Mouse (Mus musculus) liver (tissue): ENCODE measurements around the gene Ccdc180.
A peak's percentile ranks its signal among the peaks of the same experiment; 100 is the strongest.

ENCODE experiments used
- DNase-seq: peaks from one replicate; pipeline ENCODE4 v3.0.0-alpha.2; 2020; ENCODE audit warnings: mixed read lengths

Gene Ccdc180

DNA sequence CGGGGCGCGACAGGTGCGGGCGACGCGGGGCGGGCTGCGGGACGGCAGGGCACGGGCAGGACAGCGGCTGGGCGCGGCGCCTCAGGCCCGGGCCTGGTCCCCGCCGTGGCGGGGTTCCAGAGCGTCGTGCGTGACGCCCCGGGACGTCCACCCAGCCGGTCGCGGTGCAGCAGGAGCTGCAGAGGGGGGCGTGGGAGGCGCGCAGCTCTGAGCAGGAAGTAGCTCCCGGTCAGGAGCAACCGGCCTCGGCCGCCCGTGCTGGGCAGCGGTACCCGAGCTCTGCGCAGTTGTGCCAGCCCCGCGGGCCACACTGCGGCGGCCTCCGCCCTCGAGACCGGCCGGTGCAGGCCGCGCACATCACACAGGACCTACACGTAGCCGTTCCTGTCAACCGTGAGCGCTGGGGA is 82.3 kb downstream of the Ccdc180 start:
- peak; percentile 52 for DNase-seq

DNA sequence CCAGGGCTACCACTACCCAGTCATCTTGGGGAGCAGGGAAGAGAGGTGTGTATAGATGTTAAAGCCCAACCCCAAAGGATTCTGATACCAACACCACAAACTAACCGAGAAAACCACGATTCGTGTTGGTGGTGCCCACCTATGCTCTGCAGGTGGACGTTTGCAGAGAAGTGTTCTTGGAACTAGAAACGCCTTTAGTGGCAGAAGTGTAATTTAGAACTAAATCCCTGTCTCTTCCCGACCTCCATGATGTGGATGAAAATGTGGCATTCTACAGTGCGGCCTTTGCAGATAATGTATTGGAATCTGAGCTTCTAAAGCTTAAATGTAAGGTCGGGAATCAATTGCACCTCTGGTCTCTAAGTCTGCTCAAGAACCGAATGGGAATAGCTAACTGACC is 82.8 kb downstream of the Ccdc180 start:
- no peak for DNase-seq

DNA sequence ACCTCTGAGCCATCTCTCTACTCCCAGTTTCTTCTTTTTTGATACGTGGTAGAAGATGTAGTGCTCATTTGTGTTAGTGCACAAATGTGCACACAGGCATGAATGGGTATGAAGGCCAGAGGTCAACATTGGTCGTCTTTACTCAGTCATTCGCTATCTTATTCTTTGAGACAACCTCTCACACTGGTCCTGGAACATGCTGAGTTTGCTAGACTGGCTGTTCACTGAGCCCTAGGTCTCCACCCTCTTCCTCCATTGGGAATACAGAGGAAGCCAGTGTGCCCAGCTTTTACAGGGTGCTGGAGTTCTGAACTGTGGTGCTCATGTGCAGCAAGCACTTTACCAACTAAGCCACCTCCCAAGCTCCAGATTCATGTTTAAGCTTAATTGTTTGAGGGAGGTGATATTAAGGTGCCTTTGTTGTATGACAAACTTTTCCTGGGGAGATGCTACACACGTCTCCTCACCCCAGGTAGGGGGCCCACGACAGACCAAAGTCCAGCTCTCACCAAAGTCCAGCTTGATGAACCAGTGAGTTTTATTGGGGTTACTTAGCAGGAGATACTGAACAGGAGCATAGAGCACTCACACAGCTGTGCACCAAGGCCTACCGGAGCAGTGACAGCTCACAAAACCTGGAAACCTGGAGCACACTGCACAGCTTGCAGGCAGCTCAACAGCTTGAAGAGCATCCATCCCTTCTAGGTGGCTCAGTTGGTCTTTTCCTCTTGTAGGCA is 87.0 kb downstream of the Ccdc180 start:
- DNase-seq = no peak

DNA sequence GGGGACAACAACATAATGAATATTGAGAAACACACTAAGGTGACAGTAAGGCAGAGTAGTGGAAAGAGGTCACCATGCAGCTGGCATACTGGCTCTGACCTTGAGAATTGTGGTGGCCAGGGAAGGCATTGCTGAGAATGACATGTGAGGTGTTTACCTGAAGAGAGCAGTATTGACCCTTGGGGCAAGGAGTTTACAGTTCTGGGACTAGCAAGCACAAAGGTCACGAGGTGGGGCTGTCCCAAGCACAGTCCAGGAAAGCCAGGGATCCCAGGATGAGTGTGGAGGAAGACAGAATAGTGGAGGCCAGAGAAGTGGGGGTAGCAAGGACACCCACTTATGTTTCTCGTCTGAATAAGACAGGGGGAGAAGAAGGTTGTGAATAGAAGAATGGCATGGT is 89.8 kb downstream of the Ccdc180 start:
- no peak for DNase-seq

DNA sequence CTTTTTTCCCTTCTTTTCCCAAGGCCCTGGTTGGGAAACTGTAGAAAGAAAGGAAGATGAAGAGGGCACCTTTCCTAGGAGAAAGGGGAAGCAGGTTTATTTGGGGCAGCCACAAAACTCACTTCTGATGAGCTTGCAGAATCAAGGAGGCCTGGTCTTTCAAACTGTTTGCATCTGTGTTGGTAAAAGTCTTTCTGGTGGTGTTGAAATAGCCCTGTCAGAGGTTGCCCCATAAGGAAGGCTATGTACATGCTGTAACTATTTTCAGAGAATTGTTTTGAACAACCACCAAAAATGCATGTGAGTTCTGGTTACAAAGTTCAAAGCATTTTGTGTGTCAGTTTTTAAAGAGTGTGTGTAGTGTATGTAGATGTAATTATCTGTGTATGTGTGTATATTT is 91.0 kb downstream of the Ccdc180 start:
- no peak for DNase-seq

DNA sequence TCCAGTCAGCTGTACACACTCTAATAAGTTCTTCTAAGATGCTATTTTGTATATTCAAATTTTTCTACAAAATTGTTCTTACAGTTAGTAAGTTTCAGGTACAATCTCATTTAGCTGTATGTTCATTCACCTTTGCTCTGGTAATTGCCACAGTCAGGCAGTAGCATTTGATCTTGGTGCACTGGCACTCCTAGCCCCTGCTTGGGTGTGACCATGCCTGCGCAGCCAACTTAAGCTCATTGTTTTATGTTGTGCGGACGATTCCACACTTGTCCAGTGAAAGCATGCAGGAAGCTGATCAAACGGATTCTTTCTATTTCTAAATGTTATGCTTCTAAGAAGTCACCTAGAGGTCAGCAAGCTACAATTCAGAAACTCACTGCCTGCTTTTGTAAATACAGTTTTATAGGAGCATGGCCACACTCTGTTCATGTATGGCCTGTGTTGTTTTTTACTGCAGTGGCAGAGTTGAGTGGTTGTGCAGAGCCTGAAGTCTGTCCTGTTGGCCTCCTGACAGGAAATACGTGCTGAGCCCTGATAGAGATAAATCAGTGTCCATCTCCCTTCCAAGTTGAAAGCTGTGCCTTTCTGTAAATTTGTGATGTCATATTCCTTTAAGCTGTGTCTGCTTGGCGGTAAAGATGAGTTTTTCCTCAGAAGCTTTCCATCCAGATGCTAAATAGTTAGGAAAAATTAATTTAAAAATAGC is 100.5 kb downstream of the Ccdc180 start:
- DNase-seq = no peak

DNA sequence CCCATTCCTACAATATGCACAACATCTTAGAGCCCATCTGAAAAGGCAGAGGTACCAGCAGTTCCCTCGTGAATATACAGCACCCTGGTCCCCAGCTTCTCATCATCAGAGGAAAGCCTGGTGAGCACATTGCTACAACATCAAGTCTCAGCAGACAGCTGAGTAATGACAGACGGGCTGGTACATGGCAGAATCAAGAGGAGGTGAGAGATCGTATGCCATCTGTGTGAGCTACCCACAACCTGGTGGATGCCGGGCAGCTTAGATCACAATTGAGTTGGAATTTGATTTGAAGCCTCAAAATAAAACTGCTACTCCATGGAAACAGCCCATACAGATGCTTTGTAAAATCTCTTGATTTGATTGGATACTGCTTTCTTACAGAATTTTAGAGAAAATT is 108.4 kb downstream of the Ccdc180 start:
- DNase-seq = no peak
